Mouse (Mus musculus) ES-E14 (cell line): ENCODE measurements at regions not wholly inside any gene's neighbourhood (a gene's known extent, or its start where the extent isn't known, plus 50 kb on each side); places are given as distances from the start of the nearest gene placed in this dataset.

Source experiments
- CHD2 ChIP-seq: IDR thresholded peaks from 2 replicates; pipeline ENCODE4 v1.6.1; 2014; ENCODE audit warnings: mild to moderate bottlenecking, low read depth, low read length, inconsistent platforms
- HCFC1 ChIP-seq: IDR thresholded peaks from 2 replicates; pipeline ENCODE4 v1.6.1; 2012; ENCODE audit warnings: low read length, inconsistent platforms, borderline replicate concordance; ENCODE audit not compliant: insufficient read depth
- MAFK ChIP-seq: IDR thresholded peaks from 2 replicates; pipeline ENCODE4 v1.6.1; 2014; ENCODE audit warnings: mild to moderate bottlenecking, low read depth, low read length, inconsistent platforms; ENCODE audit not compliant: insufficient read depth
- ZC3H11A ChIP-seq: IDR thresholded peaks from 2 replicates; pipeline ENCODE4 v1.6.1; 2012; ENCODE audit warnings: low read depth, mild to moderate bottlenecking, inconsistent platforms, low read length, borderline replicate concordance
- ZNF384 ChIP-seq: IDR thresholded peaks from 2 replicates; pipeline ENCODE4 v1.6.1; 2012; ENCODE audit warnings: low read depth, low read length, inconsistent platforms

- TF ChIP-seq ZNF384 = no peak
- no peak for TF ChIP-seq HCFC1
- TF ChIP-seq MAFK = no peak
- no peak for TF ChIP-seq CHD2
- no peak for TF ChIP-seq ZC3H11A
Measured at GRCm38 (mm10) chr1:79997456-79997855, 136.5 kb upstream of the Serpine2 start.
